Mouse (Mus musculus) midbrain, embryonic 14.5 days (tissue): ENCODE measurements around the gene Gjb6. TPM values are rescaled to one million over a fixed set of nuclear protein-coding genes. Genes with fewer than 3 reads are reported as not detected.

ENCODE experiments used
- ATAC-seq: fragments of 200-750 bp; cut with Nextera tagmentation; 2 replicates; pipeline ENCODE4 v1.8.0; 2017; ENCODE audit warnings: moderate number of reproducible peaks, moderate library complexity; ENCODE audit not compliant: low FRiP score, low TSS enrichment
- DNase-seq: peaks from one replicate; pipeline ENCODE4 v3.0.0-alpha.2; 2015
- H3K27ac ChIP-seq: fragments of 300-500 bp; sonication (generic); replicated peaks from 2 replicates; pipeline ENCODE4 v1.5.1; 2014; ENCODE audit warnings: mild to moderate bottlenecking, low read depth, low read length, moderate library complexity
- H3K27me3 ChIP-seq: fragments of 300-500 bp; sonication (generic); 2 replicates; pipeline ENCODE4 v1.6.1; 2014; ENCODE audit warnings: low read length, control low read depth, mixed read lengths; ENCODE audit not compliant: control insufficient read depth, insufficient read depth
- H3K36me3 ChIP-seq: fragments of 300-500 bp; sonication (generic); 2 replicates; pipeline ENCODE4 v1.6.1; 2014; ENCODE audit warnings: low read length, control low read depth; ENCODE audit not compliant: control insufficient read depth, insufficient read depth
- H3K4me1 ChIP-seq: fragments of 300-500 bp; sonication (generic); 2 replicates; pipeline ENCODE4 v1.6.1; 2014; ENCODE audit warnings: mild to moderate bottlenecking, antibody characterized with exemption, low read length, control low read depth; ENCODE audit not compliant: control insufficient read depth, insufficient read depth
- H3K4me2 ChIP-seq: fragments of 300-500 bp; sonication (generic); 2 replicates; pipeline ENCODE4 v1.6.1; 2014; ENCODE audit warnings: mild to moderate bottlenecking, low read length, moderate library complexity
- H3K4me3 ChIP-seq: fragments of 300-500 bp; sonication (generic); replicated peaks from 2 replicates; pipeline ENCODE4 v1.5.1; 2014; ENCODE audit warnings: low read depth, low read length
- H3K9ac ChIP-seq: fragments of 300-500 bp; sonication (generic); replicated peaks from 2 replicates; pipeline ENCODE4 v1.6.1; 2014; ENCODE audit warnings: mild to moderate bottlenecking, low read length, moderate library complexity
- H3K9me3 ChIP-seq: fragments of 300-500 bp; sonication (generic); 2 replicates; pipeline ENCODE4 v1.6.1; 2016; ENCODE audit warnings: low read length, control low read depth, mixed read lengths; ENCODE audit not compliant: control insufficient read depth
- WGBS: fragments of 180-500 bp; shearing (Covaris S2); extraction: QIAGEN DNeasy Blood & Tissue Kit; methylation state at CpG from one replicate; pipeline ENCODE4 v1.1.7; 2014; 5-methylcytosine and 5-hydroxymethylcytosine counted together
- polyA plus RNA-seq: library from polyadenylated mRNA; unstranded; fragments of >200 nt; fragmentation: Nextera tagmentation; extraction: Ambion mirVana; gene quantifications from 2 replicates; pipeline ENCODE4 v1.2.1, GENCODE M21; 2014

Gene Gjb6
- polyA plus RNA-seq, 1 experiment from 2014 or later = 9.8 TPM

DNA sequence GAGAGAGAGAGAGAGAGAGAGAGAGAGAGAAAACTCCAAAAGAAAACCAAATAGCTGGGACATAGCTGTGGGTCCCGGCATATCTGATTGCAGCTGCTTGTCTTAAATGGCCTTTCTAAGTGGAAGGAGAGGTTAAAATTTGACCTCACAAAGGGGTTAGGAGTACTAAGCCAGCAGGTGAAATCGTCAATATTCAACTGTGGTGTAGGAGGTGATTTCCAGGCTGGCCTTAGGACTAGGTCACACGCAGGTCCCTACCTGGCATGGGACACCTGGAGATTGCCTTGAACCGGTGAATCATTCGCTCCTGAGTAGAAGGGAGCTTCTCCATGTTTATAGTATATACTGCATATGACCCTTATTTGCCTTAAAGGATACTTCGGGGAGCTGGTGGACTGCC, 30.3 kb downstream of the Gjb6 start:
- H3K4me1 ChIP-seq = 0 out of 2 replicates have a peak, but pooled peaks cover 3% of the 10 kb centered on the region
- DNase-seq (no peak), ATAC-seq (no peak)
- WGBS = 55% methylated on average over 6 of the region's 6 CpGs
- H3K36me3 ChIP-seq = no peaks in the 10 kb centered on the region
- no peak overlapping the region for H3K27ac ChIP-seq
- H3K9ac ChIP-seq = no peak overlapping the region
- H3K4me2 ChIP-seq = no peak overlapping the region
- no peaks in the 10 kb centered on the region for H3K9me3 ChIP-seq
- no peak overlapping the region for H3K4me3 ChIP-seq
- H3K27me3 ChIP-seq = peaks cover 50% of the 10 kb centered on the region

DNA sequence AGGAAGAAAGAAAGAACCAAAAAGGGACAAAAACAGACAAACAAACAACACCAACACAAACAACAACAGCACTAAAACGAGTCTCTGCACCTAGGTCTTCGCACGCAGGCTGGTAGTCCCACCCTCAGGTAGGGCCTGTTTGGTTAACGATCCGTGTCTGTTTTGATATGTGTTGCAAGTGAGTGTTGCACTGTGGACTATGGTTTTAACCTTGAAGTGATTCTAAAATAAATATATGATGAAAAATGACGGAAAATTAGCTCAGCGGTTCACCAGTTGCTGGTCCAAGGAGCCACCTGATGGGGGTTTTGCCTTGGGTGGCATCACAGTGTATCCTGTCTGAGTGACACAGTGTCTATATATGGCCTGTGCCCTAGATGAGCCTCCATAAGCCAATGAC, 31.8 kb downstream of the Gjb6 start:
- H3K9ac ChIP-seq = no peak overlapping the region
- WGBS = 92% methylated on average over 7 of the region's 7 CpGs
- H3K27me3 ChIP-seq = peaks cover 41% of the 10 kb centered on the region
- H3K27ac ChIP-seq = no peak overlapping the region
- 0 out of 2 replicates have a peak, but pooled peaks cover 3% of the 10 kb centered on the region for H3K4me1 ChIP-seq
- H3K4me3 ChIP-seq = no peak overlapping the region
- ATAC-seq = no peak
- no peak overlapping the region for H3K4me2 ChIP-seq
- no peaks in the 10 kb centered on the region for H3K9me3 ChIP-seq
- H3K36me3 ChIP-seq = no peaks in the 10 kb centered on the region
- DNase-seq = no peak

DNA sequence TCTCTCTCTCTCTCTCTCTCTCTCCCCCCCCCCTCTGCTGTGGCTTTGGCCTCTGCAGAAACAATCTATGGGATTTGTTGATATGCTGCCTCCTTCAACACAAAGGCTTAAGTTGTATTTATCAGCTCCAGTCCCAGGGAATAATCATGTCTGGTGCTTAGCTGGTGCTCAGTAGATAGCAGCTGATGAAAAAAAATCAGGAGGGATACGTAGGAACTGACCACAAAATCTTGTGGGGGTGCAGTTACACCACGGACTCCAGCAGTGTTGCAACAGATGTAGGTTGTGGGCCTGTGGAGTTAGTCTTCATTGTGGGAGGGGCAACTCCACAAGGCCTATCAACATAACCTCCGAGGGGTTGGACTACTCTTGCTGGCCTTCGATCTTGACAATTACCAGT, 37.6 kb downstream of the Gjb6 start:
- Histone ChIP-seq H3K36me3 (no peaks in the 10 kb centered on the region), H3K27ac (no peak overlapping the region), H3K4me2 (no peak overlapping the region), H3K4me1 (no peaks in the 10 kb centered on the region), H3K9ac (no peak overlapping the region), H3K4me3 (no peak overlapping the region), H3K27me3 (no peaks in the 10 kb centered on the region), H3K9me3 (no peaks in the 10 kb centered on the region)
- ATAC-seq = no peak
- 81% methylated on average over 4 of the region's 4 CpGs for WGBS
- no peak for DNase-seq

DNA sequence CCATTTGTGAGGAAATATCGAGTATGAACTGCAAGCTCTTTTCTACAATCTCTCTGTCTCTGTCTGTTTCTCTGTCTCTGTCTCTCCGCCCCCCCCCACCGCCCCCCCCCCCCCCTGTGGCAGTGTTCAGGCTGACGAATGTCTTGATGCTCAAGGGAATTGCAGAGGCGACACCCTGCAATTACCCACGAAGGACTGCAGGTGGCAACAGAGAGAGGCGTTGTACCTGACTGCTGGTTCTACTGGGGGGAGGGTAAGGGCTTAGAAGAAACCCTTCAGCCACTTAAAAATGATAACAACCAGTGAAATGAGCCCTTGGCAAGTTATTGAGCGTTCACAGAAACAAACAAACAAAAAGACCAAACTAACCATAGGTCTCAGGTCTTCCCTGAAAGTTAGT, 40.4 kb downstream of the Gjb6 start:
- no peak overlapping the region for H3K9ac ChIP-seq
- H3K27ac ChIP-seq = no peak overlapping the region
- no peak for ATAC-seq
- H3K9me3 ChIP-seq = no peaks in the 10 kb centered on the region
- H3K4me3 ChIP-seq = no peak overlapping the region
- H3K27me3 ChIP-seq = no peaks in the 10 kb centered on the region
- DNase-seq = peak; percentile 52
- no peaks in the 10 kb centered on the region for H3K4me1 ChIP-seq
- H3K36me3 ChIP-seq = no peaks in the 10 kb centered on the region
- H3K4me2 ChIP-seq = no peak overlapping the region
- 9% methylated on average over 8 of the region's 8 CpGs for WGBS

DNA sequence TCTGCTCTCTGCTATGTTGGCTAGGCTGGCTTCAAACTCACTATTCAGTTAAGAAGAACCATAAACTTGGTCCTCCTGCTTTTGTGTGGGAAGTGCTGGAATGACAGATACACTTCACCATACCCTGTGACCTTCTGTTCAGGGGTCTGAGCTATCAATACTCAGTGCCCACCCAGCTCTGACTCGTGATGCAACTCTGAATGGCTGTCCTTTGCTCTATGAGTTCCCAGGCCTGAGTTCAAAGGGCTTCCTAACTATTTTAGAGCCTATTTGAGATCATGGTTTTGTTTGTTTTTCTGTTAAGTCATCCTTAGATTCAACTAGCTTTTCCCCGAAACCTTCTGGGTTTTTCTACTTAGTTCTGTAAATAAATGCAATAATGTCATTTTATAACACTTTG, 43.4 kb downstream of the Gjb6 start:
- WGBS = 68% methylated on average over 2 of the region's 2 CpGs

DNA sequence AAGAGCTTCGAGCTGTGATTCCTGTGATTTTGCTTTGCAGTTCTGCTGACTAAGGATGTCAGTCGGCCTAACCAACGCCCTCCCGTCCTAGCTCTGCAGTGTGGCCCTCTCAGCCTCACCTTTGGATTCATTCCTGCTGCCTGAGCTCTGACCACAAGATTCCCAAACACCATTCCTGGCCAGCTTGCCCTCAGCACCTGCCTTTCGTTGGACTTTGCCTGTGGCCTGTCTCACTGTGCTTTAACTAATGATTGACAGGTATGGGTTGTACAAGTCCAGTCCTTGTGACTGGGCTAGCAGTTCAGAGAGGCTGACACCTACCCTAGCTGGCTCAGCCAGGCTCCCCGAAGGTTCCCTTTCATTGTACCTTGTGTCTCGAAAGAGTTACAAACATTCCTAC, 44.3 kb downstream of the Gjb6 start:
- H3K9ac ChIP-seq = no peak overlapping the region
- no peak overlapping the region for H3K4me3 ChIP-seq
- no peaks in the 10 kb centered on the region for H3K27me3 ChIP-seq
- no peaks in the 10 kb centered on the region for H3K4me1 ChIP-seq
- DNase-seq (no peak), ATAC-seq (no peak)
- WGBS = 91% methylated on average over 7 of the region's 7 CpGs
- H3K27ac ChIP-seq = no peak overlapping the region
- H3K9me3 ChIP-seq = no peaks in the 10 kb centered on the region
- no peaks in the 10 kb centered on the region for H3K36me3 ChIP-seq
- no peak overlapping the region for H3K4me2 ChIP-seq

More for the DNA sequence above, 43.4 kb downstream of the Gjb6 start:
- ATAC-seq (no peak), DNase-seq (no peak)
- H3K27me3 ChIP-seq = no peaks in the 10 kb centered on the region
- no peaks in the 10 kb centered on the region for H3K36me3 ChIP-seq
- H3K4me2 ChIP-seq = no peak overlapping the region
- no peak overlapping the region for H3K4me3 ChIP-seq
- no peaks in the 10 kb centered on the region for H3K9me3 ChIP-seq
- H3K4me1 ChIP-seq = no peaks in the 10 kb centered on the region
- H3K27ac ChIP-seq = no peak overlapping the region
- no peak overlapping the region for H3K9ac ChIP-seq

DNA sequence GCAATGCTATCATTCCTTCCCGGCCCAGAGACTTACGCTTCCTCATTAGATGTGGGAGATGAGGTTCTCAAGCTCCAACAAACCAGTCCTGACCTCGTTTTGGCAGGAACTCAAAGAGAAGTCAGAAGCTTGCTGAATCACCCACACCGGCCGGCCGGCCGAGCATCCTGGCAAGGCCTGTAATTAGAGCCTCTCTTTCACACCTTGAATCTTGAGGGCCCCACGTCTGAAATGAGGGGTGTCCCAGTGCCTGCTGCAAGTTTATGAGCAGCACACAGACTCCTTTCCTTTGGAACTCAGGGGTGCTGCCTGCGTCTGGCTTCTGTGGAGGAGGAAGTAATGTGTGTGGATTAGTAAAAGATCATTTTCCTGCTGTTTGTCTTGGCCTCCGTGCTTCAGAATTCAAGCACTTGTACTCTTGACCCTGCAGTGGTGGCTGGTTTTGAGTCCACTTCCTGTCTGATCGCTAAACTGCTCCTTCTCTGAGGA, 49.2 kb downstream of the Gjb6 start:
- 81% methylated on average over 11 of the region's 11 CpGs for WGBS

DNA sequence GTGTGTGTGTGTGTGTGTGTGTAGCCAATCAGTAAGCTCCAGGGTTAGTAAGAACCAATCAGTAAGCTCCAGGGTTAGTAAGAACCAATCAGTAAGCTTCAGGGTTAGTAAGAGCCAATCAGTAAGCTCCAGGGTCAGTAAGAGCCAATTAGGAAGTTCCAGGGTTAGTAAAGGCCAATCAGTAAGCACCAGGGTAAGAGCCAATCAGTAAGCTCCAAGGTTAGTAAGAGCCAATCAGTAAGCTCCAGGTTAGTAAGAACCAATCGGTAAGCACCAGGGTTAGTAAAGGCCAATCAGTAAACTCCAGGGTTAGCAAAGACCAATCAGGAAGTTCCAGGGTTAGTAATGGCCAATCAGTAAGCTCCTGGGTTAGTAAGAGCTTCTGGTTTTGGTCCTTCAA, 50.5 kb downstream of the Gjb6 start:
- no peaks in the 10 kb centered on the region for H3K27me3 ChIP-seq
- WGBS = 100% methylated on average over 1 of the region's 1 CpGs
- no peaks in the 10 kb centered on the region for H3K36me3 ChIP-seq
- no peak for ATAC-seq
- H3K9ac ChIP-seq = no peak overlapping the region
- no peak for DNase-seq
- H3K4me1 ChIP-seq = no peaks in the 10 kb centered on the region
- no peak overlapping the region for H3K27ac ChIP-seq
- H3K4me3 ChIP-seq = no peak overlapping the region
- no peaks in the 10 kb centered on the region for H3K9me3 ChIP-seq
- no peak overlapping the region for H3K4me2 ChIP-seq

More for the DNA sequence above, 49.2 kb downstream of the Gjb6 start:
- no peak overlapping the region for H3K4me3 ChIP-seq
- H3K27ac ChIP-seq = no peak overlapping the region
- DNase-seq (no peak), ATAC-seq (no peak)
- H3K27me3 ChIP-seq = no peaks in the 10 kb centered on the region
- H3K4me2 ChIP-seq = no peak overlapping the region
- no peaks in the 10 kb centered on the region for H3K4me1 ChIP-seq
- H3K9ac ChIP-seq = no peak overlapping the region
- H3K36me3 ChIP-seq = no peaks in the 10 kb centered on the region
- H3K9me3 ChIP-seq = no peaks in the 10 kb centered on the region

DNA sequence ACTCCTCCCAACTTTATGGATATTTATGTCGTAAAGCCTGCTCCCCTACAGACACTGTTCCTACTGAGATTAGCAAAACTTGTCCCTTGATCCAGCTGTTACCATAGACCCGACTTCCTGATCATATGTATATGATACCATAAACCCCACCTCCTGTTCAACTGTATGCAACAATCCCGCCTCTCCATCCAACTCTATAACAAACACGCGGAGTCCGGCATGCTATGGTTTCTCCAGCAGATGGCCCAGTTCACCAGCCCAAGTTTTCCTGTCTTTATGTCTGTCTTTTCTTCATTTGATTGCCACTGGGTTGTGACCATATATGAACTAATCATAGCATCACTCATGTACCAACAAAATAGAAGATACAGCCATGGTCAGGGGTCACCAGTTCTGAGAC, 57.9 kb downstream of the Gjb6 start:
- H3K9ac ChIP-seq = no peak overlapping the region
- no peaks in the 10 kb centered on the region for H3K4me1 ChIP-seq
- no peaks in the 10 kb centered on the region for H3K27me3 ChIP-seq
- no peaks in the 10 kb centered on the region for H3K36me3 ChIP-seq
- DNase-seq (no peak), ATAC-seq (no peak)
- H3K4me2 ChIP-seq = no peak overlapping the region
- no peak overlapping the region for H3K4me3 ChIP-seq
- H3K27ac ChIP-seq = no peak overlapping the region
- H3K9me3 ChIP-seq = no peaks in the 10 kb centered on the region
- 82% methylated on average over 6 of the region's 6 CpGs for WGBS
